Mouse (Mus musculus) kidney, postnatal 10 days (tissue): ENCODE results near the gene Cypt15.
"Not testable (repeated sequence)": the region's sequence is repeated elsewhere in the genome, so short reads cannot be mapped to it uniquely, and the experiment has no call there.

Experiments
- DNase-seq: peaks from one replicate; pipeline ENCODE4 v3.0.0; 2021; ENCODE audit warnings: mixed read lengths

Cypt15 gene

DNA sequence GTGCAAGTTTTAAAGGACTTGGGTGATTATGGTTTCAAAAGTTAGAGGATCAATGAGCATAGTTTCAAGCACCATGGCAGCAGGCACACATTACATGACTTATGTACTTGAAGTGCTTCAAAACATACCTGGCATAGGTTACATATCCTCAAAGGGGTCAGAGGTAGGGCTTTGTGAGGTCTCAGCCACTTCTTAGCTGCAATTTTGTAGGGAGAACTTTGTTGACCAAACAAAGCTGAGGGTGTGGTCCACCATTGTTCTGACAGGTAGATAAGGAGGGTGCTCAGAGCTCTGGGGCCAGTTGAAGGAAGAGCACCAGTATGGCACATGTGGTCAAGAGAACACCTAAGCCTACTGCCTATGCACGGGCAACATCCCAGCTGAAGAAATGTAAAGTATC, at the start of gene Cypt15:
TSS of gene Cypt15 (plus strand) at position 301 of the 400 bp plus-strand sequence.
- not testable (repeated sequence) for DNase-seq

DNA sequence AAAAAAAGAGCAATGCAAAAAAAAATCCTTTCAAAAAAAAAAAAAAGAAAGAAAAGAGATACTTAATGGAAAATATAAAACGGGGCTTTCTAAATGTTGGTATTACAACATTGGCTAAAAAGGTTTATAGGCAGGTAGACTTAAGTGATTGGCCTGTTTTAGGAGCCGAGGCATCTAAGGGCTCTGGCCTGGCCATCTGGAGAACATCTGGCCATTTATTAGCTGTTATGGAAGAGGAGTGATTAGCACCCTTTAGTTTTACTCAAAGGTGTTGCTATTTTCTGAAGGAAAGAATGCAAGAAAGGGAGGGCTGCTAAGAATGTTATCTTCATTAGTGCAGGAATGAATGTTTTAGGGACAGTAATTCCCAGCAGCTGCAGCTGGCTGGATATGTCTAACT, 24.9 kb downstream of the Cypt15 start:
- DNase-seq: no peak

DNA sequence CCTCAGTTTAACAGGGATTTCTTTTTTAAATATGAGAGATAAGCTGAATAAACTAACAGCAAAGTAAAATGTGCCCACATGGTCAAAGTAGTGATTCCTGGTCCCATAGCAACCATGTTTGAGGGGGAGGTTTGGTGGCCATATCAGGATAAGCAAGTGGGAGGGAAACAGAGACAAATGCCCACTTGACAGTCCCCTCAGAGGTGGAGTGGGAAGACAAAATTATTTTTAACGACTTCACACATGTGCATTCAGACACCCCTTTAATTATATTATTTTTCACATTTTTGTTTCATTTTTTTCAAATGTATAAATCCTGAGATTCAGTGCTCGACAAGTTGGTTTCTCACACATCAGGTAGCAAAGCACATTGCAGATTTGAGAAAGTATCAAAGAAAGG, 32.8 kb downstream of the Cypt15 start:
- no peak for DNase-seq

DNA sequence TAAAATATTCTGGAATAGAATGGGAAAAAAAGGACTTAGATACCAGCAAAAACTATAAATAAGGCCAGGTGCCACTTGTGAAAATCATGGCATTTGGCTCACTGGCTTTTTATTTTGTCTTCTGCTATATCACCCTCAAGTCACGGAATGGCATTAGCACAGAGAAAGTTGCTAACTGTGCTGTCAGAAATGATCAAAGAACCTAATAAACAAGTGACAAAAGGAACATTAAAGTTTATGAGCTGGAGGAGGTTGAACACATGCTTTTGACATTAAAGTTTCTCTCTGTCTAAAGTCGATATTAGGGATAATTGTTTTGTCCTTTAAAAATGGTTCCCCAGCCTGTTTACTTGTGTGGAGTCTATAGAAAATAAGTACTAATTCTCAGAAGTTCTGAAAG, 37.7 kb downstream of the Cypt15 start:
- DNase-seq: no peak
